Mouse (Mus musculus): ENCODE data around the gene Exosc2.
"Not testable (repeated sequence)": the region's sequence is repeated elsewhere in the genome, so short reads cannot be mapped to it uniquely, and the experiment has no call there.

Exosc2 gene

DNA sequence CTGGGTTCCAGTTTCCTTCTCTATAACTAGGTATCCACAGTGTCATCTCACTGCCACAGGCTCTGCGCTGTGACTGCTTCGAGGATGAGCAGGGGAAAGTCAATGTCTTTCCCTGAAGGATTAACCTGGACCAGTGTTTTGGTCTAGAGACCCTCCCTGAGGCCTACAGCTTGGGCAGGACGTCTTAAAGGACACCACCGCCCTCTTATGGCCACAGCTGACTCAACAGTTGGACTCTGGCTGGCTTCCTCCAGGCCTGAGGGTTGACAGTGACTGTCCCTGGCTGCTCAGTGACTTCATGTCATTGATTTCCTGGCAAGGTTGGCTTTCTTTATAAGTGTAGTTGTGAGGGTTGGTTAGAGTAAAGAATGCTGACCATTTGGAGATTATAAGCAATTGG lies 3.2 kb upstream of the Exosc2 start:
- no peak for DNase-seq (ENCODE audit: low spot score)

- no peak for DNase-seq (ENCODE audit: low spot score)
Measured at GRCm38 (mm10) chr2:31678641-31679040, 8.1 kb downstream of the Exosc2 start.

DNA sequence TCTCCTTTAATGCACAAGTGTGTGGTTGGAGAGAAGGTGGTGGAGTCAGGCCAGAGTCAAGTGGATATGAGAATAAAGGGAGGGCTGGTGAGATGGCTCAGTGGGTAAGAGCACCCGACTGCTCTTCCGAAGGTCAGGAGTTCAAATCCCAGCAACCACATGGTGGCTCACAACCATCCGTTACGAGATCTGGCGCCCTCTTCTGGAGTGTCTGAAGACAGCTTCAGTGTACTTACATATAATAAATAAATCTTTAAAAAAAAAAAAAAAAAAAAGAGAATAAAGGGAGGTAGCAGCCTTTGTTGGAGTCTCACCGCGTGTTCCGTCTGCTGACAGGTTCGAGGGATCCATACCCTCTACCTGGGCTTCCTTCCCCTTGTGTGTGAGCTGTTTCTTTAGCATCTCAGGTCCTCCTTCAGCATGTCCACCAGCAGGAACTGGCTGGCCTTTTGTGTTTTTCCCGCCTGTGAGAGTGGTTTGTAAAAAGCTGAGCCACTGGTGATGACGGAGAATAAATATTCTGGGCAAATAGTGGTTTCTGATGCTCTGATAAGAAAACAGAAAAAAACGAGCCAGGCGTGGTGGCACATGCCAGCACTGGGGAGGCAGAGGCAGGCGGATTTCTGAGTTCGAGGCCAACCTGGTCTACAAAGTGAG lies 10.7 kb downstream of the Exosc2 start:
- DNase-seq (ENCODE audit: low spot score), result not testable (repeated sequence)

- DNase-seq (ENCODE audit: low spot score), result no peak
Measured at GRCm38 (mm10) chr2:31681731-31682235, 11.3 kb downstream of the Exosc2 start.

GRCm38 (mm10) chr2:31683666-31684065 lies 13.2 kb downstream of the Exosc2 start:
- DNase-seq (ENCODE audit: low spot score), result no peak

- peak; percentile 74 for DNase-seq (ENCODE audit: low spot score)
Measured at GRCm38 (mm10) chr2:31688074-31688925, 17.8 kb downstream of the Exosc2 start, which contains the start of gene Abl1. Gene Abl1, plus strand, starts transcription at chr2:31688376.

GRCm38 (mm10) chr2:31689045-31689444 lies 18.5 kb downstream of the Exosc2 start:
- DNase-seq (ENCODE audit: low spot score), result no peak

GRCm38 (mm10) chr2:31690063-31690462 lies 19.5 kb downstream of the Exosc2 start:
- DNase-seq (ENCODE audit: low spot score), result no peak

DNA sequence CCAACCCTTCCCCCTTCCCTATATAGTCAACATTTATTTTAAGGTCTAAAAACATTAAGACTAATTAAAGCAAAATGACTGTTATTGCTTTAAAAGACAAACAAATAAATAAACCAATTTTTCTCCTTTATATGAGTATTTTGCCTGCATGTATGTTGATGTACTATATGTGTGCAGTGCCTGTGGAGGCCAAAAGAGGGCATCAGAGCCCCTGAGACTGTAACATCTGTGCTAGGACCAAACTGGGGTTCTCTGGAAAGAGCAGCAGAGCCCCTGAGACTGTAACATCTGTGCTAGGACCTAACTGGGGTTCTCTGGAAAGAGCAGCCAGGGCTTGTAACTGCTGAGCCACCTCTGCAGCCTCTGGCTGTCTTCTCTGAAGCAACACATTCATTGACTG lies 27.7 kb downstream of the Exosc2 start:
- no peak for DNase-seq (ENCODE audit: low spot score)

GRCm38 (mm10) chr2:31700545-31701446 lies 30.3 kb downstream of the Exosc2 start:
- DNase-seq (ENCODE audit: low spot score), result no peak

DNA sequence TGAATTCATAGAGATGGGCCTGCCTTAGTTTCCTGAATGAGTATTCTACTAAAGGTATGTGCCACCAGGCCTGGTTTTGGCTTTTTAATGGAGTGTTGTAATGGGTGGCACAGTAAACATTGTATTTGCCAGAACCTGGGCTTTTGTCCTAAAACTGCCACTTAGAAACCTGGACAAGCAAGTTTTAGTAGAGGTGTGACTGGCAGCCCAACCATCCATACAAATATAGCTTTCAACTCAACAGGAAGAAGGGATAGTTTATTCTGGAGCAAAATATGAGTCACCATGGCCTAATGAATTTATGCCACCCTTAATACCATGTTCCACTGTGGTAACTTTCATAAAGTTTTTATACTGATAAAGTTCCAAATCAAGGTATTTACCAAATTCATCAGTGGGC lies 32.7 kb downstream of the Exosc2 start:
- DNase-seq (ENCODE audit: low spot score), result no peak

DNA sequence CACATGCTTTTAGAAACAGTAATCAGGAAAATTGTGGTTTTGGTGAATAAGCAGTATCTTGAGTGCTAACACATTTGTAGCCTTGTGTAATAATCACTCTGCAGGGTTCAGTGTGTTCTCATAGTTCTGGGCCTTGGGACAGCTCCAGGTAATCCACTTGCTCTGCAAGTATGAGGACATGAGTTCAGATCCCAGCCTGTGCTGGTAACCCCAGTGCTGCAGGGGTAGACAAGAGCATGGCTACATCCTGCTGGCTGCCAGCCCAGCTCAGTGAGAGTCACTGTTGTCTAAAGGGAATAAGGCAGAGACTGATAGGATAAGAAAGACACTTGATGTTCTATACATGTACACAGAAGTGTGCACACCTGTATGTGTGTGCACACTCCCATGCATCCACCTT lies 35.4 kb downstream of the Exosc2 start:
- DNase-seq (ENCODE audit: low spot score), result no peak

DNA sequence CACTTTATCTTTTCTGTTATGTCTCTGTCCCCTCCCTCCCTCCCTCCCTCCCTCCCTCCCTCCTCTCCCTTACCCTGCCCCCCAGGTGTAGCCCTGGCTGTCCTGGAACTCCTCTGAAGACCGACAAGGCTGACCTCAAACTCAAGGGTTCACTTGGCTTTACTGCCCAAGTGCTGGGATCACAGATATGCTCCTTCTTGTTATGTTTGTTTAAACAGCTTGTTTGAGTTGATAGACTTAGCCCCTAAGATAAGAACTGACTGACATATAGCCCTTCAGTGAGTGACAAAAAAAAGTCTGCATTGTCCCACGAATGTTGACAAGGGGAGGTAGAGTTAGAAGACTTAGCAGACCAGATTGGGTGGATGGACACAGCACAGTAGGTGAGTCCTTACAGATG lies 36.0 kb downstream of the Exosc2 start:
- no peak for DNase-seq (ENCODE audit: low spot score)

DNA sequence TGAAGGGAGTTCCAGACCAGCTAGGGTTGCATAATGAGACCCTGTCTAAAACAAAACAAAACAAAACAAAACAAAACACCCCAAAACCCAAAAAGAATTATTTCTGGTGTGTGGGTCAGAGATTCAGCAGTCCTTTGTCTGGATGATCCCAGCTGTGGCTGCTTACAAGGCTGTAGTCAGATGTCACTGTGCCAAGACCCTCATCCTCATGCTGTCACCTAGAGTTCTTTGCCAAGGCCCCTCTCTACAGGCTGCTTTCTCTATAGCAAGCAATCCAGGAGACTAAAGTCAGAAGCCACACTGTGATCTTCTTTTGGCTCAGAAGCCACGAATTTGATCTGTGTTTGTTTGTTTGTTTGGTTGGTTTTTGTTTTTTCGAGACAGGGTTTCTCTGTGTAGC lies 42.2 kb downstream of the Exosc2 start:
- no peak for DNase-seq (ENCODE audit: low spot score)

GRCm38 (mm10) chr2:31713813-31714212 lies 43.3 kb downstream of the Exosc2 start:
- no peak for DNase-seq (ENCODE audit: low spot score)

DNA sequence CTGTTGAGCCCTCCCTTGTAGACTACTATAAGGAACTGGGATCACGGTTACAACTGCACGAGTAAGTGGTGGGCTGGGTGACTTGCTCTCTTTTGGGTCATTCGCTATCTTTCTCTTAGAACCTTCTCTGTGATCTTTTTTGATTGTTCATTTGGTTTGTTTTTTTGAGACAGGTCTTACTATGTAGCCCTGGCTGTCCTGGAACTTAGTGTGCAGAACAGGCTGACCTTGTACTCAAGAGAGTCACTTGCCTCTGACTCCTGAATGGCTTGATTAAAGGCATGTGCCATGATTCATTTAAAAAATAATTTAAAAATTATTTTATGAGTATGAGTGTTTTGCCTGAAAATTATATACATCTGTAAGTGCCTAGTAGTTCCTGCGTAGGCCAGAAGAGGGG lies 44.3 kb downstream of the Exosc2 start:
- DNase-seq (ENCODE audit: low spot score), result no peak

- DNase-seq (ENCODE audit: low spot score), result no peak
Measured at GRCm38 (mm10) chr2:31715985-31716384, 45.5 kb downstream of the Exosc2 start.

- DNase-seq (ENCODE audit: low spot score), result no peak
Measured at GRCm38 (mm10) chr2:31719202-31719880, 48.8 kb downstream of the Exosc2 start.

DNA sequence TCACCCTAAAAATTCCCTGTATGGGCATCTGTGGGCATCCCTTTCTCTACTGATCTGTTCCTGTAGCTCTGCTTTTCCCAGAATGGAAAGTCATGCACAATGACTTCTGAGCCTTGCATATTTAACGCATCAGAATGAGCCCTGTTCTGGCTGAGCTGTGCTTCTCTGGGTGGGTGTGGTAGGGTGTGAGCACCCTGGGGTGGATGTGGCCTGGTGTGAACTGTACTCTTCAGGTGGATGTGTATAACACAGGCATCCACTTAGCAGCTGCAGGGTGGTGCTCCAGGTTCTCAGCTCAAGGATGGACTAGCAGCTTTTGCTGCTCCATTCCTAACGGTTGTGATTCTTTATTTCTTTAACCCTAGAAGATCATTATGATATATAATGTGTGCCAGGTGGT lies 49.4 kb downstream of the Exosc2 start:
- DNase-seq (ENCODE audit: low spot score), result no peak

GRCm38 (mm10) chr2:31720783-31721182 lies 50.3 kb downstream of the Exosc2 start:
- DNase-seq (ENCODE audit: low spot score), result no peak

DNA sequence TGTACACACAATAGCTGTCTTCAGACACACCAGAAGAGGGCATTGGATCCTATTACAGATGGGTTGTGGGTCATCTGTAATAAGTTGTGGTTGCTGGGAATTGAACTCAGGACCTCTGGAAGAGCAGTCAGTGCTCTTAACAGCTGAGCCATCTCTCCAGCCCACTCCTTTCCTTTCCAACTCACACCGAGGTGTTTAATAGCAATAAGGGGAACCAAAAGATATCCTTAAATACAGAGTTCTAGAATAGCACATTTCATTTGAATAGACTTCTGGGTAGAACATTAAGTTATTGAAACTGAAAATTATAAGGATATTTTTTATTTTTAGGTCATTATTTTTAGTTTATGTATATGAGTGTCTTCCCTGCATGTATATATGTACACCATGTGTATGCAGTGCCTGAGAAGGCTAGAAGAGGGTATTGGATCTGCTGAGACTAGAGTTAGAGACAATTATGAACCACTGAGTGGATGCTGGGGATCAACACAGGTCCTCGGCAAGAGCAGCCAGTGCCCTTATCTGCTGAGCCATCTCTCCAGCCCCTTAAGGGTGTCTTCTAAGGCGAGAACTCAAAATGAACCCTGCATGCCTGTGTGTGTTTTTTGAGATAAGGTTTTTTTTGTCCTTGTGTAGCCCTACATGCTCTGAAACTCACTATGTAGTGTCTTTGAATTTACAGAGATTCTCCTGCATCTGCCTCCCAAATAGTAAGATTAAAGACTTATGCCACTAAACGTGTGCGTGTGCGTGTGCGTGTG lies 54.4 kb downstream of the Exosc2 start:
- DNase-seq (ENCODE audit: low spot score), result no peak
